Mouse (Mus musculus) heart, embryonic 14.5 days (tissue): ENCODE data around the gene Ccdc47. TPM values are rescaled to one million over a fixed set of nuclear protein-coding genes. Genes with fewer than 3 reads are reported as not detected.
"Not testable (repeated sequence)": the region's sequence is repeated elsewhere in the genome, so short reads cannot be mapped to it uniquely, and the experiment has no call there.

Experiments
- ATAC-seq: fragments of 200-750 bp; cut with Nextera tagmentation; 2 replicates; pipeline ENCODE4 v1.8.0; 2017; ENCODE audit warnings: low read depth, moderate TSS enrichment; ENCODE audit not compliant: insufficient number of reproducible peaks, insufficient read depth, low FRiP score
- H3K27ac ChIP-seq, 2 experiments: fragments of 200-500 bp in 1 of 2; fragments of 300-500 bp in 1 of 2; sonication (generic) in 1 of 2; replicated peaks in 1 of 2; 2 replicates each; pipeline ENCODE4 v1.5.1; 2012 to 2014; ENCODE audit warnings: low read depth in 2 of 2, low read length in 2 of 2, control low read depth in 1 of 2, mild to moderate bottlenecking in 1 of 2, mixed read lengths in 1 of 2; ENCODE audit not compliant: control insufficient read depth in 1 of 2, insufficient read depth in 1 of 2
- H3K27me3 ChIP-seq: fragments of 300-500 bp; sonication (generic); 2 replicates; pipeline ENCODE4 v1.6.1; 2014; ENCODE audit warnings: mild to moderate bottlenecking, low read length, control low read depth; ENCODE audit not compliant: control insufficient read depth, insufficient read depth
- H3K36me3 ChIP-seq: fragments of 300-500 bp; sonication (generic); 2 replicates; pipeline ENCODE4 v1.6.1; 2014; ENCODE audit warnings: mild to moderate bottlenecking, control low read depth, low read length, mixed read lengths; ENCODE audit not compliant: control insufficient read depth, insufficient read depth
- H3K4me1 ChIP-seq, 2 experiments: fragments of 200-500 bp in 1 of 2; fragments of 300-500 bp in 1 of 2; sonication (generic) in 1 of 2; 2 replicates each; pipeline ENCODE4 v1.6.1; 2012 to 2014; ENCODE audit warnings: low read length in 2 of 2, control low read depth in 1 of 2, mixed read lengths in 1 of 2; ENCODE audit not compliant: control insufficient read depth in 2 of 2, insufficient read depth in 2 of 2
- H3K4me2 ChIP-seq: fragments of 300-500 bp; sonication (generic); 2 replicates; pipeline ENCODE4 v1.6.1; 2014; ENCODE audit warnings: mild to moderate bottlenecking, low read length
- H3K4me3 ChIP-seq, 2 experiments: fragments of 200-500 bp in 1 of 2; fragments of 300-500 bp in 1 of 2; sonication (generic) in 1 of 2; 2 replicates each; pipeline ENCODE4 v1.5.1; 2012 to 2014; ENCODE audit warnings: low read length in 2 of 2, mild to moderate bottlenecking in 2 of 2, control low read depth in 1 of 2, low read depth in 1 of 2, moderate library complexity in 1 of 2; ENCODE audit not compliant: control insufficient read depth in 1 of 2, insufficient read depth in 1 of 2
- H3K9ac ChIP-seq: fragments of 300-500 bp; sonication (generic); 2 replicates; pipeline ENCODE4 v1.6.1; 2014; ENCODE audit warnings: mild to moderate bottlenecking, low read length
- H3K9me3 ChIP-seq: fragments of 300-500 bp; sonication (generic); 2 replicates; pipeline ENCODE4 v1.6.1; 2016; ENCODE audit warnings: low read length, control low read depth; ENCODE audit not compliant: control insufficient read depth
- WGBS: fragments of 180-500 bp; shearing (Covaris S2); extraction: QIAGEN DNeasy Blood & Tissue Kit; methylation state at CpG from one replicate; pipeline ENCODE4 v1.1.7; 2014; 5-methylcytosine and 5-hydroxymethylcytosine counted together
- polyA plus RNA-seq: library from polyadenylated mRNA; unstranded; fragments of >200 nt; fragmentation: Nextera tagmentation; extraction: Ambion mirVana; gene quantifications from 2 replicates; pipeline ENCODE4 v1.2.1, GENCODE M21; 2014

Gene Ccdc47
- polyA plus RNA-seq, 1 experiment from 2014 or later, result 69.8 TPM

GRCm38 (mm10) chr11:106215450-106215859 is 689 bp downstream of the Ccdc47 start:
- peak overlapping the region; percentile 74 for H3K4me2 ChIP-seq
- no peaks in the 10 kb centered on the region for H3K27me3 ChIP-seq
- H3K36me3 ChIP-seq, result peaks cover 27% of the 10 kb centered on the region
- H3K27ac ChIP-seq, result peak overlapping the region; percentile 90 to 96; a peak in 3 of 4 replicates
- no peaks in the 10 kb centered on the region for H3K9me3 ChIP-seq
- H3K4me1 ChIP-seq, result peaks cover 5 to 21% of the 10 kb centered on the region in 2 experiments
- ATAC-seq, result no peak
- WGBS, result 17% methylated on average over 7 of the region's 7 CpGs
- H3K4me3 ChIP-seq, result peak overlapping the region; percentile 85 to 97
- peak overlapping the region; percentile 99 for H3K9ac ChIP-seq

DNA sequence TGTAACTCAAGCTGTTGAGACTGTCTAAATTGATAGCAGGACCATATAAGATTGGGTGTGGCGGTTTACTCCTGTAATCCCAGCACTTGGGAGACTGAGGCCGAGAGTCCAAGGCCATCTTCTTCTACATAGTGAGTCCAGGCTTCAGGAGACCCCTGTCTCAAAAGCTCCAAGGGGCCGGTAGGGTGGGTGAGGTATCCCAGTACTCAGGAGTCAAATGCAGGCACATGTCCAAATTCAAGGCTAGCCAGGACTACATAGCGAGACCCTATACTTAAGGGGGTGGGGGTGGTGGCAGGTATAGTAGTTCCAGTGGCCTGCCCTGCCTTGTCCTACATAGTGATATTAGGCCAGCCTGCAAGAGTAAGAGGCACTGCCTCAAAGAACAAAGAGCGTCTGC is 1.3 kb downstream of the Ccdc47 start:
- no peaks in the 10 kb centered on the region for H3K9me3 ChIP-seq
- no peaks in the 10 kb centered on the region for H3K27me3 ChIP-seq
- H3K36me3 ChIP-seq, result peaks cover 33% of the 10 kb centered on the region
- no peak for ATAC-seq
- peaks cover 5 to 21% of the 10 kb centered on the region in 2 experiments for H3K4me1 ChIP-seq
- peak overlapping the region; percentile 74 for H3K4me2 ChIP-seq
- no peak overlapping the region for H3K27ac ChIP-seq
- H3K4me3 ChIP-seq, result peak overlapping the region in 1 of 2 experiments; percentile 97; a peak in 2 of 4 replicates
- H3K9ac ChIP-seq, result peak overlapping the region; percentile 48; the same call in 1 of the 2 replicates
- WGBS, result 89% methylated on average over 5 of the region's 5 CpGs

- ATAC-seq, result no peak
- Histone ChIP-seq H3K4me1 (peaks cover 5 to 14% of the 10 kb centered on the region in 2 experiments), H3K27ac (no peak overlapping the region), H3K36me3 (peaks cover 54% of the 10 kb centered on the region), H3K27me3 (no peaks in the 10 kb centered on the region), H3K9ac (no peak overlapping the region), H3K9me3 (no peaks in the 10 kb centered on the region), H3K4me2 (no peak overlapping the region), H3K4me3 (no peak overlapping the region)
- WGBS, result 80% methylated on average over 8 of the region's 8 CpGs
Measured at GRCm38 (mm10) chr11:106212771-106213170, 3.4 kb downstream of the Ccdc47 start.

DNA sequence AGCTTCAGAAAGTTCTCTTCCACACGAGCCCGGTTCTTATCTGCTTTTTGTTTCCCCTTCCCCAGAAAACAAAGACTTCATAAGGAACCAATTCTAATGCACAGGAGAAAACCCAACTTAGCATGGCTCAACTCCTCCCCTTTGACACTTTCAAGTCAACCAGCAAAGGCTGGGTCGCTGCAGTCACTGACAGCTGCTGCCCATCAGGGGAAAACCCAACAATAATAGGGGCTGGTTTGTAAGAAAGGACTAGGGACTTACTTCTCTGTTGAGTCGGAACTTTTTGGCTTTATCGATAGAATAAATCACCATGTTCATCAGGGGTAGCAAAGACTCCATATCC is 14.1 kb downstream of the Ccdc47 start, which contains the start of gene Strada:
Gene Strada (minus strand): TSS at position 46 of the 343 bp plus-strand sequence.
- Histone ChIP-seq H3K9me3 (no peaks in the 10 kb centered on the region), H3K4me2 (no peak within 1 kb of the TSS), H3K4me1 (no peaks in the 10 kb centered on the region), H3K4me3 (no peak within 1 kb of the TSS), H3K27me3 (no peaks in the 10 kb centered on the region), H3K9ac (no peak within 1 kb of the TSS), H3K36me3 (peaks cover 96% of the 10 kb centered on the region), H3K27ac (no peak within 1 kb of the TSS)
- no peak for ATAC-seq
- 63% methylated on average over 5 of the region's 5 CpGs for WGBS

DNA sequence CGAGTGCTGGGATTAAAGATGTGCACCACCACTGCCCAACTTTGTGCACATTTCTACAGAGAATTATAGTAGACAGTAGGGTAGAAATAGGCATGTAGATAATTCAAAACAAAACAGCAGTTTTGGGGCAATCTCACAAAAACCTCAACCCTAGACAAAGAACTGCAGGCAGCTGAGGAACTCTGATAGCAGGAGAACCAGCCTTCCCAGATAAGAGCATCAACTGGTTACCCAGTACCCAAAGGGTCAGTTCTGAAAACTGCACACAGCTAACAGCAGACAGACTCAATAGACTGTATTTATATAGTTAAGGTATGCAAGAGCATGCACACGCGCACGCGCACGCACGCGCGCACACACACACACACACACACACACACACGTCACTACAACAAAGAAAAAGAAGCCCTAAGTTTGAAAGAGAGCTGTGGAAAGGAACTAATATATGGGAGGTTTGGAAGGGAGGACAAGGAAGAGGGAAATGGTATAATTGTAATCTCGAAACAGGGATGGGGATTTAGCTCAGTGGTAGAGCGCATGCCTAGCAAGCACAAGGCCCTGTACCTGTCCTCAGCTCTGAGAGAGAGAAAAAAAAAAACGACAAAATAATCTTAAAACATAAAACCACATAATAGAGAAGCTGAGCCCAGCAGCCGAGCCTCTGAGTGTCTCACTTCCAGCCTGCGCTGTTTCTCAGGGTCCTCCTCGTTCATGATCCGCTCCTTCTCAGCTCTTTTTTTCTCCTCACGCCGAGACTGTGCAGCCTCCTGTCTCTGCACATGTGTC is 14.6 kb downstream of the Ccdc47 start:
- Histone ChIP-seq H3K27ac (no peak overlapping the region), H3K36me3 (peaks cover 96% of the 10 kb centered on the region), H3K27me3 (no peaks in the 10 kb centered on the region), H3K4me3 (no peak overlapping the region), H3K4me2 (no peak overlapping the region), H3K4me1 (no peaks in the 10 kb centered on the region), H3K9me3 (no peaks in the 10 kb centered on the region), H3K9ac (no peak overlapping the region)
- no peak for ATAC-seq
- 87% methylated on average over 19 of the region's 19 CpGs for WGBS

DNA sequence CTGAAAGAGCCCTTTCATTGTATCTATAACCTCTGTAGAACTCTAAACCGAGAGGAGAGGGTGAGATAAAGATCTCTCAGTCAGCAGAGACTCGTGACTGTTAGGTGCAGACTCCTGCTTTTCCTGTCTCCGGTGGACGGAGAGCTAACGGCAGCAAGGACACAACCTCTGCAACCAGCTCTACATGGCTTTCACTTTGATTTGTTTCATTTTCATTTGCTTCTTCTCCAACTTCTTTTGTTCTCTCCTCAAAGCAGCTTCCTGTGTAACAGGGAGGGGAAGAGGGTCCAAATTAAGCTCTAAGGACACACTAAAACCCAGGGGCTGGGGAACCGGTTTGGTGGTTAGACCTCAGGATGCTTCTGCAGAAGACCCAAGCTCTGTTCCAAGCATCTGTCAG is 15.4 kb downstream of the Ccdc47 start:
- 0 out of 4 replicates have a peak, but pooled peaks cover 0 to 3% of the 10 kb centered on the region in 2 experiments for H3K4me1 ChIP-seq
- ATAC-seq, result no peak
- 65% methylated on average over 6 of the region's 6 CpGs for WGBS
- H3K9me3 ChIP-seq, result no peaks in the 10 kb centered on the region
- H3K27ac ChIP-seq, result no peak overlapping the region
- no peak overlapping the region for H3K9ac ChIP-seq
- peaks cover 97% of the 10 kb centered on the region for H3K36me3 ChIP-seq
- no peaks in the 10 kb centered on the region for H3K27me3 ChIP-seq
- H3K4me3 ChIP-seq, result no peak overlapping the region
- no peak overlapping the region for H3K4me2 ChIP-seq

DNA sequence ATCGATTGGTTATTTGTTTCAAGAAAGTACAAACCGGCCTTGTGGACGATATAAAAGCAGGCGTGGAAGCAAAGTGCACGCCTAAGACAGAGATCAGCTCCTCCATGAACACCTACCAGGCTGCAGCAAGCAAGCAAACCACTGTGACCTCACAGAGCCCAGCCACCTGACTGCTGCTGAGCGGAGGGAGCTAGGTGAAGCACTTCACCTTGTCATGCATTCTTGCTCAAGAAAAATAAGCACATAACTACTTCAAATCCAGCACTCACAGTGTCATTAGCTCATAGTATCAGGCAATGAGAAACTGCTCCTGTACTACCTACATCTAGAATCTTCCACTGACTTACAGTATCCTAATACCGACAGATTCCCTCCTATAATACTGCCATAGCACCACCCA is 16.1 kb downstream of the Ccdc47 start:
- H3K9ac ChIP-seq, ATAC-seq, H3K4me3 ChIP-seq, H3K9me3 ChIP-seq, H3K4me1 ChIP-seq, H3K27me3 ChIP-seq, H3K27ac ChIP-seq, H3K4me2 ChIP-seq: not testable (repeated sequence)
- H3K36me3 ChIP-seq, result peaks cover 90% of the 10 kb centered on the region
- WGBS, result 92% methylated on average over 7 of the region's 7 CpGs
